Mouse (Mus musculus) hindbrain, postnatal 0 days (tissue): ENCODE data around the gene Slc51a. TPM values are rescaled to one million over a fixed set of nuclear protein-coding genes. Genes with fewer than 3 reads are reported as not detected.

Source experiments
- ATAC-seq: fragments of 200-750 bp; cut with Nextera tagmentation; 2 replicates; pipeline ENCODE4 v1.8.0; 2017; ENCODE audit warnings: mild to moderate bottlenecking, moderate TSS enrichment, moderate library complexity
- DNase-seq: peaks from one replicate; pipeline ENCODE4 v3.0.0-alpha.2; 2015; ENCODE audit warnings: low spot score
- H3K27ac ChIP-seq: fragments of 300-500 bp; sonication (generic); 2 replicates; pipeline ENCODE4 v1.5.1; 2014; ENCODE audit warnings: mild to moderate bottlenecking
- H3K27me3 ChIP-seq: fragments of 300-500 bp; sonication (generic); 2 replicates; pipeline ENCODE4 v1.6.1; 2014; ENCODE audit warnings: low read length, mixed read lengths; ENCODE audit not compliant: insufficient read depth
- H3K36me3 ChIP-seq: fragments of 300-500 bp; sonication (generic); 2 replicates; pipeline ENCODE4 v1.6.1; 2014; ENCODE audit warnings: low read length, mixed read lengths; ENCODE audit not compliant: insufficient read depth
- H3K4me1 ChIP-seq: fragments of 300-500 bp; sonication (generic); 2 replicates; pipeline ENCODE4 v1.6.1; 2014; ENCODE audit warnings: antibody characterized with exemption, low read length, mixed read lengths; ENCODE audit not compliant: insufficient read depth
- H3K4me2 ChIP-seq: fragments of 300-500 bp; sonication (generic); 2 replicates; pipeline ENCODE4 v1.6.1; 2014; ENCODE audit warnings: low read depth, mild to moderate bottlenecking, low read length, moderate library complexity, mixed read lengths
- H3K4me3 ChIP-seq: fragments of 300-500 bp; sonication (generic); 2 replicates; pipeline ENCODE4 v1.5.1; 2014; ENCODE audit warnings: low read length
- H3K9ac ChIP-seq: fragments of 300-500 bp; sonication (generic); replicated peaks from 2 replicates; pipeline ENCODE4 v1.6.1; 2014; ENCODE audit warnings: mild to moderate bottlenecking, low read length, moderate library complexity, mixed read lengths
- H3K9me3 ChIP-seq: fragments of 300-500 bp; sonication (generic); 2 replicates; pipeline ENCODE4 v1.6.1; 2016; ENCODE audit warnings: low read length, mixed read lengths
- CTCF ChIP-seq: IDR thresholded peaks from 2 replicates; pipeline ENCODE4 v1.5.1; 2016; ENCODE audit warnings: antibody characterized with exemption, control low read depth, low read depth
- WGBS: fragments of 180-500 bp; shearing (Covaris S2); extraction: QIAGEN DNeasy Blood & Tissue Kit; methylation state at CpG from one replicate; pipeline ENCODE4 v1.1.7; 2014; 5-methylcytosine and 5-hydroxymethylcytosine counted together
- polyA plus RNA-seq: library from polyadenylated mRNA; unstranded; fragments of >200 nt; fragmentation: Nextera tagmentation; extraction: Ambion mirVana; gene quantifications from 2 replicates; pipeline ENCODE4 v1.2.1, GENCODE M21; 2015
- total RNA-seq: library from RNA; depleted of rRNA; stranded (reverse); fragments of >200 nt; gene quantifications from 2 replicates; pipeline ENCODE4 v1.2.3, GENCODE M21; 2014; rRNA removed

Slc51a gene
- total and polyA plus RNA-seq, 2 experiments from 2014 or later, result not detected

DNA sequence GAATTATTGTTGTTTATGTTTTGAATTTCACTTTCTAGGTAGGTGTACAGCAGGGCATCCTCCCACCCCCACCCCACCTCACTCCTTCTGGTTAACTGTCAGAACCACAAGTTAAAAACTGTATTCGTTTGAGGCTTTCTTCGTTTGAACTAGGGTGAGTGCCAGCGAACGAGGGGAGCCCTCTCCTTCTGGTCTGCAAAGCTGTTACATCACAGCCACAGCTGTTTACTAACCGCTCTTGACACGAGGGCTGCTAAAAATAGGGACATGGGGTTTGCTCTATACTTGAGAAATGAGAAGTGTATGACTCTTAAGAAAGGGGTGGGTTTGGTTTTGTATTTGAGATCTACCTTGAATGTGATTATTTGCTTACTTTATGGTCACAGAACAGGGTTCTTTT is 53.6 kb downstream of the Slc51a start:
- Histone ChIP-seq H3K4me1 (peaks cover 9% of the 10 kb centered on the region), H3K4me2 (no peak overlapping the region), H3K9me3 (no peaks in the 10 kb centered on the region), H3K27ac (no peak overlapping the region), H3K36me3 (no peaks in the 10 kb centered on the region), H3K27me3 (no peaks in the 10 kb centered on the region), H3K4me3 (no peak overlapping the region), H3K9ac (no peak overlapping the region)
- DNase-seq, result no peak
- TF ChIP-seq CTCF, result no peak
- WGBS, result 61% methylated on average over 6 of the region's 6 CpGs
- ATAC-seq, result no peak

DNA sequence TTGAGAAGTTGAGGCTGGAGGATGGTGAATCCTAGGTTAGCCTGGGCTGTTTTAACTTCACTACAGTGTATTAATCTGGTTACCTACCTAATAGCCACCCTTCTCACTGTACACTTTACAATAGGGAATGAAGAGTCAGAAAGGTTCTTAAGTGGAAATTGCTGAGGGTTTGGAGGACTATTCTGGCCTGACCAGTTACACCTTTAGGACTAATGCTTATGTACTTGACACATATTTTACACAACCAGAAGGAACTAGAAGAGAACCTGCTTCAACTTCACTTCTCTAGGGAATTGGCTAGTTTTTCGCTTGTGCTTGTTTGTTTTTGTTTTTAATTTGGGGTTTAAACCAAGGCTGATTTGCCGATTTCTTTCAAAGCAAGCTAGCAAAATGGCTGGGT is 54.5 kb downstream of the Slc51a start:
- no peak for ATAC-seq

GRCm38 (mm10) chr16:32431926-32432325 is 55.8 kb downstream of the Slc51a start:
- Histone ChIP-seq H3K4me1 (peaks cover 9% of the 10 kb centered on the region), H3K4me3 (peak overlapping the region; percentile 46), H3K9ac (0 out of 2 replicates have a peak overlapping the region, but pooled peaks have one; percentile 57), H3K36me3 (no peaks in the 10 kb centered on the region), H3K27me3 (no peaks in the 10 kb centered on the region), H3K4me2 (peak overlapping the region; percentile 67), H3K27ac (no peak overlapping the region), H3K9me3 (no peaks in the 10 kb centered on the region)
- WGBS, result 81% methylated on average over 1 of the region's 1 CpGs
- DNase-seq, result no peak
- no peak for TF ChIP-seq CTCF
- no peak for ATAC-seq

More for the DNA sequence above, 54.5 kb downstream of the Slc51a start:
- WGBS, result 84% methylated on average over 2 of the region's 2 CpGs
- Histone ChIP-seq H3K9ac (no peak overlapping the region), H3K4me2 (no peak overlapping the region), H3K27me3 (no peaks in the 10 kb centered on the region), H3K9me3 (no peaks in the 10 kb centered on the region), H3K36me3 (no peaks in the 10 kb centered on the region), H3K4me3 (no peak overlapping the region), H3K27ac (no peak overlapping the region), H3K4me1 (peaks cover 9% of the 10 kb centered on the region)
- TF ChIP-seq CTCF, result no peak
- DNase-seq, result no peak

DNA sequence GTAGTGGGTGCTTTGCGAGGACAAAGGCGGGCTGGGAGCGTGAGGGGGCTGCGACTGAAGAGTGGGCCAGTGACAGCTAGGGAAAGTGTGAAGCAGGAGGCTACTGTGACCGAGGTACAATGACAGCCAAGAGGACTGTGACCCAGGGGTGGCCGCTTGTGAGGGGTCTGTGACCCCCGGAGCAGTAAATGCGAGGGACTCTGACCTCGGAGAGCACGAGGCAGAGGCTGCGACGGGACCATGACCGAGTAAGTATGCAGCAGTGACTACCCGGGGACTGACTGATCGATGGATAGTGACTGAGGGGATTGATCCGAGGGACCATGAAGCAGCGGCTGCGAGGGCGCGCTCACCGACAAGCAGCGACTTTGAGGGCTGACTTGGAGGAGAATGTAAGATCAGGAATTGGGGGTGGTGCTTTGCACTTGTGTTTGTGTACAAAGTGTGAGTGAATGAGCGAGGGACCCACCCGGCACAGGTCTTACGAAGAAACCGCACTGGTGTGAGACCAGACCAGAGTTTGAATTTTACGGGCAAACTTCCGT is 56.6 kb downstream of the Slc51a start:
- Histone ChIP-seq H3K27me3 (no peaks in the 10 kb centered on the region), H3K4me1 (peaks cover 9% of the 10 kb centered on the region), H3K4me3 (peak overlapping the region; percentile 46), H3K9me3 (no peaks in the 10 kb centered on the region), H3K9ac (peak overlapping the region; percentile 57), H3K27ac (peak overlapping the region; percentile 90), H3K36me3 (no peaks in the 10 kb centered on the region), H3K4me2 (peak overlapping the region; percentile 67)
- no peak for TF ChIP-seq CTCF
- WGBS, result 1% methylated on average over 28 of the region's 28 CpGs
- DNase-seq (peak; percentile 21), ATAC-seq (no peak; the same call in 1 of the 2 replicates)

- Histone ChIP-seq H3K36me3 (no peaks in the 10 kb centered on the region), H3K4me3 (peak within 1 kb of the TSS; percentile 46), H3K9me3 (no peaks in the 10 kb centered on the region), H3K4me2 (peak within 1 kb of the TSS; percentile 67), H3K27me3 (no peaks in the 10 kb centered on the region), H3K9ac (peak within 1 kb of the TSS; percentile 57), H3K4me1 (peaks cover 9% of the 10 kb centered on the region), H3K27ac (peak within 1 kb of the TSS; percentile 90)
- TF ChIP-seq CTCF, result no peak; the same call in 1 of the 2 replicates
- DNase-seq (peak; percentile 96), ATAC-seq (peak; percentile 99)
- WGBS, result 1% methylated on average over 54 of the region's 54 CpGs
Observed at GRCm38 (mm10) chr16:32430474-32431046, 57.1 kb downstream of the Slc51a start, which contains the start of gene Pcyt1a. Gene Pcyt1a, plus strand, starts transcription at chr16:32430921.

- 88% methylated on average over 3 of the region's 3 CpGs for WGBS
- DNase-seq, result no peak
- no peak for ATAC-seq
- no peaks in the 10 kb centered on the region for H3K9me3 ChIP-seq
- H3K9ac ChIP-seq, result no peak overlapping the region
- no peak overlapping the region for H3K27ac ChIP-seq
- H3K36me3 ChIP-seq, result no peaks in the 10 kb centered on the region
- H3K27me3 ChIP-seq, result no peaks in the 10 kb centered on the region
- H3K4me2 ChIP-seq, result no peak overlapping the region
- no peak overlapping the region for H3K4me3 ChIP-seq
- TF ChIP-seq CTCF, result no peak
- peaks cover 9% of the 10 kb centered on the region for H3K4me1 ChIP-seq
Observed at GRCm38 (mm10) chr16:32427506-32427905, 60.2 kb downstream of the Slc51a start.

Other genes with a start within 250 kb of the Slc51a start
- 29.1 and 30.6 TPM in 2 replicates for gene Fbxo45, start 240.7 kb downstream of the Slc51a start, total RNA-seq
- gene Fbxo45, start 240.7 kb downstream of the Slc51a start, polyA plus RNA-seq, result 16.0 and 16.3 TPM in 2 replicates
- gene Wdr53, start 240.7 kb downstream of the Slc51a start, total RNA-seq, result 5.4 and 11.3 TPM in 2 replicates
- 13.5 and 14.1 TPM in 2 replicates for gene Wdr53, start 240.7 kb downstream of the Slc51a start, polyA plus RNA-seq
- gene Smco1, start 216.4 kb downstream of the Slc51a start, total RNA-seq, result not detected in 2 replicates
- 0.10 TPM in 1 of 2 replicates, not detected in the other for gene Smco1, start 216.4 kb downstream of the Slc51a start, polyA plus RNA-seq
- gene Rnf168, start 210.4 kb downstream of the Slc51a start, total RNA-seq, result 42.5 and 55.3 TPM in 2 replicates
- gene Rnf168, start 210.4 kb downstream of the Slc51a start, polyA plus RNA-seq, result 26.0 and 29.6 TPM in 2 replicates
- 27.1 and 28.7 TPM in 2 replicates for gene Ubxn7, start 155.6 kb downstream of the Slc51a start, total RNA-seq
- gene Ubxn7, start 155.6 kb downstream of the Slc51a start, polyA plus RNA-seq, result 12.0 and 12.1 TPM in 2 replicates
- 0.65 TPM in 1 of 2 replicates, not detected in the other for gene Tm4sf19, start 87.4 kb downstream of the Slc51a start, total RNA-seq
- gene Tm4sf19, start 87.4 kb downstream of the Slc51a start, polyA plus RNA-seq, result not detected in 2 replicates
- gene Tctex1d2, start 68.2 kb downstream of the Slc51a start, total RNA-seq, result 8.7 and 8.8 TPM in 2 replicates
- gene Tctex1d2, start 68.2 kb downstream of the Slc51a start, polyA plus RNA-seq, result 53.7 and 54.5 TPM in 2 replicates
- 49.3 and 49.4 TPM in 2 replicates for gene Pcyt1a, start 57.0 kb downstream of the Slc51a start, total RNA-seq
- gene Pcyt1a, start 57.0 kb downstream of the Slc51a start, polyA plus RNA-seq, result 47.6 and 52.5 TPM in 2 replicates
- not detected in 2 replicates for gene Zdhhc19, start 8.4 kb upstream of the Slc51a start, total RNA-seq
- gene Zdhhc19, start 8.4 kb upstream of the Slc51a start, polyA plus RNA-seq, result 0.33 and 0.52 TPM in 2 replicates
- 51.9 and 56.3 TPM in 2 replicates for gene Tfrc, start 121.0 kb upstream of the Slc51a start, total RNA-seq
- gene Tfrc, start 121.0 kb upstream of the Slc51a start, polyA plus RNA-seq, result 38.3 and 40.0 TPM in 2 replicates
- gene Tnk2, start 156.0 kb upstream of the Slc51a start, total RNA-seq, result 78.2 and 90.5 TPM in 2 replicates
- gene Tnk2, start 156.0 kb upstream of the Slc51a start, polyA plus RNA-seq, result 18.6 and 19.2 TPM in 2 replicates
- not detected in 2 replicates for gene Muc4, start 248.0 kb upstream of the Slc51a start, total RNA-seq
- not detected in 2 replicates for gene Muc4, start 248.0 kb upstream of the Slc51a start, polyA plus RNA-seq